Comparison of ENCODE assay signal across 16 mouse cellular contexts in the genomic region with DNA sequence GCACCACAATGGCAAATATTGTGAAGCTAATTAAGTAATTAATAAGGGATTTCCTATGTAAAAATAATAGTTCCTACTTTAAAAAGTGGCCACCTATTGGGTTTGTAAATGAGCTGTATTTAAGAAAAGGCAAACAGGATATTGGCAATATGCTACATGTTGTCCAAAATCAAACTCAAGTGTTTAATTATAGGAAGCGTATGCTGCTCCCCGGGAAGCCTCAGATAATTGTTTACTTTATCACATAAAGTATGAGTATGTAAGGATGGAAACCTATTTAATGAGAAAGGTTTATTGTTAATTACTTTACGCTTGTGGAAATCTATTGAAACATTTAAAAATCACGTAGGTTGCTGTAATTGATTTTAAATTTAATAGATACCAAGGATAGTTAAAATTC.
"Had no signal": no experiment of that assay in that cellular context is flagged by ENCODE, and none has a peak within 500 bp of the region (broad histone marks: within the 10 kb centered on the region; RNA-seq: fewer than 3 reads in every experiment).

No protein-coding gene starts in this region.

- H3K4me1 ChIP-seq: neural tube, embryonic 12.5 days; neural tube, embryonic 13.5 days; stomach, embryonic 15.5 days had no signal

- H3K27me3 ChIP-seq: neural tube, embryonic 12.5 days; neural tube, embryonic 13.5 days; stomach, embryonic 15.5 days had no signal

- DNase-seq: retina, postnatal 1 day; right cerebral cortex, adult 18-20 months; right cerebral cortex, postnatal 14 days; right cerebral cortex, postnatal 25 days; right cerebral cortex, postnatal 4 days; spleen, adult 18-20 months; thymus, adult 18-20 months; thymus, adult 2 months; thymus, postnatal 14 days; thymus, postnatal 25 days; thymus, postnatal 36 days; thymus, postnatal 4 days had no signal

- H3K27ac ChIP-seq: neural tube, embryonic 12.5 days; neural tube, embryonic 13.5 days; stomach, embryonic 15.5 days; stomach, postnatal 0 days had no signal

- H3K9me3 ChIP-seq: neural tube, embryonic 12.5 days; neural tube, embryonic 13.5 days; stomach, embryonic 15.5 days had no signal

- H3K4me3 ChIP-seq: neural tube, embryonic 12.5 days; neural tube, embryonic 13.5 days; stomach, embryonic 15.5 days had no signal

- H3K36me3 ChIP-seq: neural tube, embryonic 12.5 days; neural tube, embryonic 13.5 days; stomach, embryonic 15.5 days had no signal

- H3K9ac ChIP-seq: neural tube, embryonic 12.5 days; neural tube, embryonic 13.5 days; stomach, embryonic 15.5 days had no signal

- H3K4me2 ChIP-seq: neural tube, embryonic 12.5 days; neural tube, embryonic 13.5 days; stomach, embryonic 15.5 days had no signal
